14 mouse cellular contexts compared by ENCODE assay signal in genomic region chr8:120315644-120316043, GRCm38 (mm10).
DNase-seq lines count a peak whose midpoint lies in the region; ATAC-seq and TF ChIP-seq lines count a peak whose summit lies in the region.
"Had no signal": no experiment of that assay in that cellular context is flagged by ENCODE, and none has a peak within 500 bp of the region (broad histone marks: within the 10 kb centered on the region; RNA-seq: fewer than 3 reads in every experiment).

No protein-coding gene starts in this region.

- no peaks in the 10 kb centered on the region for H3K4me1 ChIP-seq in intestine, postnatal 0 days (replicated peaks; ENCODE audit: control insufficient read depth, insufficient read depth, low read length)
- peaks cover 5% of the 10 kb centered on the region; the same call in 1 of the 2 replicates for H3K4me1 ChIP-seq in intestine, embryonic 15.5 days (replicated peaks)
- peaks cover 10% of the 10 kb centered on the region for H3K4me1 ChIP-seq in thymus, adult 2 months (replicated peaks; ENCODE audit: control insufficient read depth, insufficient read depth, low read length)
- 0 out of 2 replicates have a peak, but pooled peaks cover 2% of the 10 kb centered on the region for H3K4me1 ChIP-seq in liver, postnatal 0 days (ENCODE audit: insufficient read depth)
- peaks cover 66% of the 10 kb centered on the region for H3K4me1 ChIP-seq in embryonic facial prominence, embryonic 10.5 days
- peaks cover 7% of the 10 kb centered on the region for H3K4me1 ChIP-seq in midbrain, embryonic 15.5 days

- peak; percentile 51 for DNase-seq in thymus, adult 2 months
- no peak for DNase-seq in thymus, adult 18-20 months
- peak; percentile 55 for DNase-seq in liver, postnatal 0 days
- DNase-seq in embryonic facial prominence, embryonic 10.5 days (ENCODE audit: low spot score) = no peak
- DNase-seq in gastrocnemius, adult 18-20 months (ENCODE audit: low spot score) = no peak
- DNase-seq: adrenal gland, postnatal 36 days; gastrocnemius, postnatal 25 days; heart, postnatal 14 days; right cerebral cortex, postnatal 4 days had no signal

- no peak for TF ChIP-seq EP300 in liver, postnatal 0 days (IDR thresholded peaks at IDR 0.05; ENCODE audit: low read depth)

- no peak overlapping the region for H3K4me2 ChIP-seq in intestine, postnatal 0 days (replicated peaks; ENCODE audit: low read depth)
- no peak overlapping the region for H3K4me2 ChIP-seq in intestine, embryonic 15.5 days (replicated peaks)
- no peak overlapping the region for H3K4me2 ChIP-seq in liver, postnatal 0 days (ENCODE audit: low read depth, low read length)
- no peak overlapping the region for H3K4me2 ChIP-seq in midbrain, embryonic 15.5 days
- H3K4me2 ChIP-seq: neural tube, embryonic 13.5 days had no signal

- H3K36me3 ChIP-seq in intestine, postnatal 0 days (ENCODE audit: control insufficient read depth, insufficient read depth) = no peaks in the 10 kb centered on the region
- no peaks in the 10 kb centered on the region for H3K36me3 ChIP-seq in intestine, embryonic 15.5 days
- no peaks in the 10 kb centered on the region for H3K36me3 ChIP-seq in thymus, adult 2 months (ENCODE audit: control insufficient read depth, insufficient read depth, low read length)
- no peaks in the 10 kb centered on the region for H3K36me3 ChIP-seq in liver, postnatal 0 days (replicated peaks; ENCODE audit: insufficient read depth, low read length)
- H3K36me3 ChIP-seq in embryonic facial prominence, embryonic 10.5 days (replicated peaks) = no peaks in the 10 kb centered on the region
- no peaks in the 10 kb centered on the region for H3K36me3 ChIP-seq in midbrain, embryonic 15.5 days (replicated peaks)
- H3K36me3 ChIP-seq: neural tube, embryonic 13.5 days had no signal

- peak; percentile 61 for TF ChIP-seq CTCF in intestine, postnatal 0 days (IDR thresholded peaks at IDR 0.05; ENCODE audit: low read depth)
- TF ChIP-seq CTCF in thymus, adult 2 months (IDR thresholded peaks at IDR 0.05; ENCODE audit: borderline replicate concordance, control insufficient read depth, extremely low read depth, insufficient read depth, low read length, poor library complexity) = peak; percentile 57; the same call in 1 of the 2 replicates
- TF ChIP-seq CTCF in liver, postnatal 0 days (IDR thresholded peaks at IDR 0.05; ENCODE audit: low read depth) = peak; percentile 59

- no peak for ATAC-seq in intestine, postnatal 0 days
- ATAC-seq in intestine, embryonic 15.5 days = no peak
- no peak for ATAC-seq in liver, postnatal 0 days
- ATAC-seq in midbrain, embryonic 15.5 days (replicated peaks) = no peak

- TF ChIP-seq POLR2A in thymus, adult 2 months (IDR thresholded peaks at IDR 0.05; ENCODE audit: control insufficient read depth, extremely low read depth, insufficient read depth, low read length, poor library complexity) = no peak

- WGBS in intestine, postnatal 0 days = 73% methylated on average over 4 of the region's 4 CpGs
- WGBS in intestine, embryonic 15.5 days = 85% methylated on average over 4 of the region's 4 CpGs
- WGBS in thymus, adult 2 months = 92% methylated on average over 4 of the region's 4 CpGs
- WGBS in liver, postnatal 0 days (ENCODE audit: insufficient replicate concordance) = 79% methylated on average over 4 of the region's 4 CpGs
- 86% methylated on average over 4 of the region's 4 CpGs for WGBS in embryonic facial prominence, embryonic 10.5 days
- 89% methylated on average over 4 of the region's 4 CpGs for WGBS in midbrain, embryonic 15.5 days

- no peak overlapping the region for H3K4me3 ChIP-seq in intestine, postnatal 0 days (ENCODE audit: low read depth, low read length)
- no peak overlapping the region for H3K4me3 ChIP-seq in intestine, embryonic 15.5 days (replicated peaks)
- H3K4me3 ChIP-seq in thymus, adult 2 months (ENCODE audit: control insufficient read depth, insufficient read depth, low read length) = no peak overlapping the region
- H3K4me3 ChIP-seq in liver, postnatal 0 days (ENCODE audit: low read depth, low read length) = no peak overlapping the region
- H3K4me3 ChIP-seq in embryonic facial prominence, embryonic 10.5 days = no peak overlapping the region
- H3K4me3 ChIP-seq in midbrain, embryonic 15.5 days = no peak overlapping the region
- H3K4me3 ChIP-seq: erythroblast, embryonic 14.5 days; neural tube, embryonic 13.5 days had no signal

- no peaks in the 10 kb centered on the region for H3K9me3 ChIP-seq in intestine, postnatal 0 days (ENCODE audit: control insufficient read depth)
- no peaks in the 10 kb centered on the region for H3K9me3 ChIP-seq in intestine, embryonic 15.5 days
- no peaks in the 10 kb centered on the region for H3K9me3 ChIP-seq in liver, postnatal 0 days (ENCODE audit: low read length)
- no peaks in the 10 kb centered on the region for H3K9me3 ChIP-seq in embryonic facial prominence, embryonic 10.5 days
- H3K9me3 ChIP-seq in midbrain, embryonic 15.5 days = no peaks in the 10 kb centered on the region
- H3K9me3 ChIP-seq: neural tube, embryonic 13.5 days had no signal

- no peak overlapping the region for H3K9ac ChIP-seq in intestine, postnatal 0 days (ENCODE audit: low read depth, low read length)
- no peak overlapping the region for H3K9ac ChIP-seq in intestine, embryonic 15.5 days
- H3K9ac ChIP-seq in liver, postnatal 0 days (replicated peaks) = no peak overlapping the region
- H3K9ac ChIP-seq in midbrain, embryonic 15.5 days = no peak overlapping the region
- H3K9ac ChIP-seq: neural tube, embryonic 13.5 days had no signal

- no peak overlapping the region for H3K27ac ChIP-seq in intestine, postnatal 0 days (ENCODE audit: low read depth, low read length)
- H3K27ac ChIP-seq in intestine, embryonic 15.5 days = no peak overlapping the region
- no peak overlapping the region for H3K27ac ChIP-seq in thymus, adult 2 months (ENCODE audit: control insufficient read depth, insufficient read depth, low read length)
- no peak overlapping the region for H3K27ac ChIP-seq in liver, postnatal 0 days (ENCODE audit: low read depth)
- no peak overlapping the region for H3K27ac ChIP-seq in embryonic facial prominence, embryonic 10.5 days (replicated peaks)
- H3K27ac ChIP-seq in midbrain, embryonic 15.5 days = no peak overlapping the region
- H3K27ac ChIP-seq: neural tube, embryonic 13.5 days had no signal

- no peaks in the 10 kb centered on the region for H3K27me3 ChIP-seq in intestine, postnatal 0 days (replicated peaks; ENCODE audit: control insufficient read depth, insufficient read depth, low read length)
- no peaks in the 10 kb centered on the region for H3K27me3 ChIP-seq in intestine, embryonic 15.5 days (replicated peaks)
- H3K27me3 ChIP-seq in thymus, adult 2 months (ENCODE audit: control insufficient read depth, insufficient read depth, low read length) = no peaks in the 10 kb centered on the region
- H3K27me3 ChIP-seq in liver, postnatal 0 days (ENCODE audit: insufficient read depth, low read length) = no peaks in the 10 kb centered on the region
- H3K27me3 ChIP-seq in embryonic facial prominence, embryonic 10.5 days (replicated peaks; ENCODE audit: low read depth, poor library complexity, severe bottlenecking) = peaks cover 54% of the 10 kb centered on the region
- 0 out of 2 replicates have a peak, but pooled peaks cover 1% of the 10 kb centered on the region for H3K27me3 ChIP-seq in midbrain, embryonic 15.5 days (replicated peaks)

Comparison
In these comparisons a context has a peak if more than half of its experiments do, and no peak if none do; other contexts are left out.
1. DNase-seq: peak in thymus, adult 2 months (single experiment) and liver, postnatal 0 days (single experiment); none in thymus, adult 18-20 months (0 of 2), embryonic facial prominence, embryonic 10.5 days (single experiment) and gastrocnemius, adult 18-20 months (single experiment).
2. Peak in every context shown above with its lines, with median percentiles within 50 percentile points of each other: CTCF ChIP-seq.